Mouse (Mus musculus) stomach, postnatal 0 days (tissue): ENCODE results near the gene Olfr307. TPM values are rescaled to one million over a fixed set of nuclear protein-coding genes. Genes with fewer than 3 reads are reported as not detected.

Experiments used
- ATAC-seq: fragments of 200-750 bp; cut with Nextera tagmentation; 2 replicates; pipeline ENCODE4 v1.8.0; 2017; ENCODE audit not compliant: low FRiP score, low TSS enrichment
- DNase-seq: peaks from one replicate; pipeline ENCODE4 v3.0.0-alpha.2; 2016; ENCODE audit warnings: low spot score
- H3K27ac ChIP-seq: fragments of 300-500 bp; sonication (generic); replicated peaks from 2 replicates; pipeline ENCODE4 v1.5.1; 2014; ENCODE audit warnings: mild to moderate bottlenecking, control low read depth
- H3K27me3 ChIP-seq: fragments of 300-500 bp; sonication (generic); 2 replicates; pipeline ENCODE4 v1.6.1; 2014; ENCODE audit warnings: low read length; ENCODE audit not compliant: control insufficient read depth, insufficient read depth
- H3K36me3 ChIP-seq: fragments of 300-500 bp; sonication (generic); 2 replicates; pipeline ENCODE4 v1.6.1; 2014; ENCODE audit warnings: low read length, mixed read lengths; ENCODE audit not compliant: control insufficient read depth, insufficient read depth
- H3K4me1 ChIP-seq: fragments of 300-500 bp; sonication (generic); replicated peaks from 2 replicates; pipeline ENCODE4 v1.6.1; 2014; ENCODE audit warnings: antibody characterized with exemption; ENCODE audit not compliant: control insufficient read depth, insufficient read depth
- H3K4me2 ChIP-seq: fragments of 300-500 bp; sonication (generic); replicated peaks from 2 replicates; pipeline ENCODE4 v1.6.1; 2014; ENCODE audit warnings: low read depth, mild to moderate bottlenecking, control low read depth, moderate library complexity
- H3K4me3 ChIP-seq: fragments of 300-500 bp; sonication (generic); 2 replicates; pipeline ENCODE4 v1.5.1; 2014; ENCODE audit warnings: low read depth, low read length, control low read depth
- H3K9ac ChIP-seq: fragments of 300-500 bp; sonication (generic); 2 replicates; pipeline ENCODE4 v1.6.1; 2014; ENCODE audit warnings: mild to moderate bottlenecking, low read length, control low read depth, mixed read lengths
- H3K9me3 ChIP-seq: fragments of 300-500 bp; sonication (generic); 2 replicates; pipeline ENCODE4 v1.6.1; 2016; ENCODE audit warnings: low read length; ENCODE audit not compliant: control insufficient read depth
- CTCF ChIP-seq: IDR thresholded peaks from 2 replicates; pipeline ENCODE4 v1.5.1; 2016; ENCODE audit warnings: antibody characterized with exemption, low read depth, mild to moderate bottlenecking, moderate library complexity
- EP300 ChIP-seq: optimal IDR thresholded peaks from 2 replicates; pipeline ENCODE3; 2016; ENCODE audit warnings: antibody characterized with exemption
- WGBS: fragments of 180-500 bp; shearing (Covaris S2); extraction: QIAGEN DNeasy Blood & Tissue Kit; methylation state at CpG from one replicate; pipeline ENCODE4 v1.1.7; 2014; 5-methylcytosine and 5-hydroxymethylcytosine counted together
- microRNA-seq: library from miRNA; unstranded; fragments of <30 nt; microRNA quantifications from one replicate; pipeline ENCODE4, GENCODE M21; 2016
- polyA plus RNA-seq: library from polyadenylated mRNA; unstranded; fragments of >200 nt; fragmentation: Nextera tagmentation; extraction: Ambion mirVana; gene quantifications from 2 replicates; pipeline ENCODE4 v1.2.1, GENCODE M21; 2015

Olfr307 gene
- polyA plus RNA-seq, 1 experiment from 2014 or later: not detected

GRCm38 (mm10) chr7:86342881-86343565 is 5.6 kb upstream of the Olfr307 start:
- H3K4me1 ChIP-seq: no peaks in the 10 kb centered on the region
- DNase-seq: no peak
- H3K4me3 ChIP-seq: no peak overlapping the region
- WGBS: 65% methylated on average over 14 of the region's 14 CpGs
- no peak for ATAC-seq
- H3K9ac ChIP-seq: no peak overlapping the region
- no peak for TF ChIP-seq CTCF
- TF ChIP-seq EP300: no peak
- H3K36me3 ChIP-seq: no peaks in the 10 kb centered on the region
- H3K27ac ChIP-seq: no peak overlapping the region
- H3K27me3 ChIP-seq: no peaks in the 10 kb centered on the region
- no peak overlapping the region for H3K4me2 ChIP-seq
- no peaks in the 10 kb centered on the region for H3K9me3 ChIP-seq

- no peaks in the 10 kb centered on the region for H3K27me3 ChIP-seq
- H3K27ac ChIP-seq: no peak within 1 kb of the TSS
- H3K4me1 ChIP-seq: no peaks in the 10 kb centered on the region
- H3K36me3 ChIP-seq: no peaks in the 10 kb centered on the region
- no peak within 1 kb of the TSS for H3K9ac ChIP-seq
- ATAC-seq (no peak), DNase-seq (no peak)
- no peak within 1 kb of the TSS for H3K4me3 ChIP-seq
- TF ChIP-seq EP300: no peak
- no peak for TF ChIP-seq CTCF
- H3K9me3 ChIP-seq: no peaks in the 10 kb centered on the region
- H3K4me2 ChIP-seq: no peak within 1 kb of the TSS
Observed at GRCm38 (mm10) chr7:86325530-86325929, 11.9 kb downstream of the Olfr307 start, which contains the start of gene Olfr308. Olfr308 (minus strand) TSS chr7:86325630.

GRCm38 (mm10) chr7:86321323-86321722 is 16.1 kb downstream of the Olfr307 start:
- DNase-seq: no peak
- H3K9ac ChIP-seq: no peak overlapping the region
- no peak overlapping the region for H3K4me3 ChIP-seq
- TF ChIP-seq EP300: no peak
- no peak for TF ChIP-seq CTCF
- no peaks in the 10 kb centered on the region for H3K4me1 ChIP-seq
- ATAC-seq: no peak
- no peaks in the 10 kb centered on the region for H3K27me3 ChIP-seq
- no peaks in the 10 kb centered on the region for H3K36me3 ChIP-seq
- 86% methylated on average over 2 of the region's 2 CpGs for WGBS
- no peaks in the 10 kb centered on the region for H3K9me3 ChIP-seq
- no peak overlapping the region for H3K4me2 ChIP-seq
- H3K27ac ChIP-seq: no peak overlapping the region

- Histone ChIP-seq H3K27me3 (no peaks in the 10 kb centered on the region), H3K27ac (no peak within 1 kb of the TSS), H3K4me3 (no peak within 1 kb of the TSS), H3K36me3 (no peaks in the 10 kb centered on the region), H3K9ac (no peak within 1 kb of the TSS), H3K4me1 (no peaks in the 10 kb centered on the region), H3K9me3 (no peaks in the 10 kb centered on the region), H3K4me2 (no peak within 1 kb of the TSS)
- WGBS: 67% methylated on average over 2 of the region's 2 CpGs
- DNase-seq (no peak), ATAC-seq (no peak)
- TF ChIP-seq EP300 (no peak), CTCF (no peak)
Observed at GRCm38 (mm10) chr7:86313608-86314007, 23.8 kb downstream of the Olfr307 start, which contains the start of gene Olfr309. Olfr309 (minus strand) TSS chr7:86313708.

Small RNA genes within 50 kb of the gene (microRNA-seq; reads per million reads assigned to microRNA genes)
- gene Gm23192: not detected

Other genes starting within 250 kb of the Olfr307 start
- gene Vmn2r75, start 165.8 kb downstream of the Olfr307 start, polyA plus RNA-seq: not detected in 2 replicates
- gene Vmn2r76, start 91.3 kb downstream of the Olfr307 start, polyA plus RNA-seq: 0.02 TPM in 1 of 2 replicates, not detected in the other
- not detected in 2 replicates for gene Olfr310, start 60.4 kb downstream of the Olfr307 start, polyA plus RNA-seq
- gene Olfr309, start 23.9 kb downstream of the Olfr307 start, polyA plus RNA-seq: not detected in 2 replicates
- gene Olfr308, start 12.0 kb downstream of the Olfr307 start, polyA plus RNA-seq: 0.06 TPM in 1 of 2 replicates, not detected in the other
- not detected in 2 replicates for gene Olfr305, start 29.3 kb upstream of the Olfr307 start, polyA plus RNA-seq
- not detected in 2 replicates for gene Olfr304, start 49.1 kb upstream of the Olfr307 start, polyA plus RNA-seq
- gene Olfr303, start 60.2 kb upstream of the Olfr307 start, polyA plus RNA-seq: not detected in 2 replicates
- gene Olfr301, start 66.3 kb upstream of the Olfr307 start, polyA plus RNA-seq: not detected in 2 replicates
- not detected in 2 replicates for gene Olfr299, start 122.3 kb upstream of the Olfr307 start, polyA plus RNA-seq
- not detected in 2 replicates for gene Olfr298, start 154.9 kb upstream of the Olfr307 start, polyA plus RNA-seq
- gene Olfr297, start 182.4 kb upstream of the Olfr307 start, polyA plus RNA-seq: not detected in 2 replicates
- not detected in 2 replicates for gene Olfr295, start 246.3 kb upstream of the Olfr307 start, polyA plus RNA-seq